Mouse (Mus musculus): ENCODE results near the gene Atp5c1. TPM values are rescaled to one million over a fixed set of nuclear protein-coding genes. Genes with fewer than 3 reads are reported as not detected.

Gene Atp5c1
- polyA plus RNA-seq, 1 experiment from 2014 or later = 314 TPM

DNA sequence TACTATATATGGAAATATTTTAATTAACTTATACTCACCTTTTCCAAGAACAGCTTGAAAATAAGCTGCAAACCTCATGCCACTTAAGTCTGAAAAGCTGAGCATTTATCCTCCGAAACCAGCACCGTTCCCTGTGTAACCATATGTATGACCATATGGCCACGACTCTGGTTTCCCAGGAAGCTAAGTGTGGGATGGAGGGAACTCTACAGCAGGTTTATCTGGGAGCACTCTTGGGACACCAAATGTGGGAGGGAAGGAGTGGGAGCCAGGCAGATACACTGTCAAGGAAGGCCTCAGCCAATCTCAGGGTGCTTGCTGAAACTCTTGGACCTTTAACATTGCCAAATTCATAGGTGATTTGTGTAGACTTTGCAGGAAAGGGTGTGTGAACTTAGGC, 29.4 kb downstream of the Atp5c1 start:
- no peak overlapping the region for H3K4me2 ChIP-seq
- H3K4me1 ChIP-seq (replicated peaks) = peaks cover 21% of the 10 kb centered on the region
- no peak for ATAC-seq (ENCODE audit: insufficient read depth)
- H3K27me3 ChIP-seq = no peaks in the 10 kb centered on the region
- no peak overlapping the region for H3K4me3 ChIP-seq (replicated peaks)
- H3K27ac ChIP-seq (replicated peaks) = no peak overlapping the region
- H3K9ac ChIP-seq = no peak overlapping the region
- WGBS (ENCODE audit: insufficient replicate concordance) = 76% methylated on average over 3 of the region's 3 CpGs
- H3K36me3 ChIP-seq (replicated peaks) = peaks cover 24% of the 10 kb centered on the region
- H3K9me3 ChIP-seq (replicated peaks) = no peaks in the 10 kb centered on the region

DNA sequence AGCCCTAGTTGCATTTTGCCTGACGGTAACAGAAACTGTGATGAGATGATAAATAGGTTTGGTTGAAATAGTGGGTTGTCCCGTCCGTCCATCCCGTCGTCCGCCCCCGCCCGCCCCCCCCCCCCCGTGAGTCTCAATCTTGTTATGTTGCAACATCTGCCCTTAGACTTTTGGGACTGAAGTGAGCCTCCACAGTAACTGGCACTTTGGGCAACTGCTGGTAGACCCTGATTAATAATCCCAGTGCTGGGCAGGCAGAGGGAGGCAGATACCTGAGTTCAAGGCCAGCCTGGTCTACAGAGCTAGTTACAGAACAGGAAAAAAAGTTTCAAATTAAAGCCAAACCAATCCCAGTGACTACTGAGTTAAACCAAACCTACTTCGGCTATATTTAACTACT, 30.9 kb downstream of the Atp5c1 start:
- H3K4me1 ChIP-seq (replicated peaks) = peaks cover 21% of the 10 kb centered on the region
- 8% methylated on average over 10 of the region's 10 CpGs for WGBS (ENCODE audit: insufficient replicate concordance)
- H3K4me2 ChIP-seq = peak overlapping the region; percentile 90
- no peaks in the 10 kb centered on the region for H3K9me3 ChIP-seq (replicated peaks)
- H3K4me3 ChIP-seq (replicated peaks) = peak overlapping the region; percentile 93
- peak overlapping the region; percentile 88 for H3K9ac ChIP-seq
- no peaks in the 10 kb centered on the region for H3K27me3 ChIP-seq
- peak overlapping the region; percentile 46; the same call in 1 of the 2 replicates for H3K27ac ChIP-seq (replicated peaks)
- H3K36me3 ChIP-seq (replicated peaks) = peaks cover 10% of the 10 kb centered on the region
- ATAC-seq (ENCODE audit: insufficient read depth) = no peak

DNA sequence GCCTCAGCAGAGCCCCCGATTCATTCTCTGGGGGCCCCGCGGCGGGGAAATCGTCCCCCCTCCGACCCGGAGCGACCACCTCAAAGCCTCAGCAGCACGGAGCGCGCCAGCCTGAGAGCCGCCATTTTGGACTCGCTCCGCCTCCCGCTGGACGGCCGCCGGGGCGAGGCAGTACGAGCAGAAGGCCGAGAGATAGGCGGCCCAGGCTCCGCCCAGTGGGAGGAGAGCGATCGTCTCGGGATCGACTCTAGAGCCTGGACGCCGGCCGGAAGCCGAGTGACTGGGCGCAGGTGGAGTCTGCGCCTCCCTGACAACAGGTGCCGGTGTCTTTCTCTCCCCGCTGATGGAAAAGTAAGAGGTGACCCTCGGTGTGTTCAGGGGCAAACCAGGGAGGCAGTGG, 31.8 kb downstream of the Atp5c1 start, which contains the start of gene Taf3:
Taf3 (minus strand) TSS at position 136 of the 400 bp plus-strand sequence.
- H3K9ac ChIP-seq = peak within 1 kb of the TSS; percentile 88

DNA sequence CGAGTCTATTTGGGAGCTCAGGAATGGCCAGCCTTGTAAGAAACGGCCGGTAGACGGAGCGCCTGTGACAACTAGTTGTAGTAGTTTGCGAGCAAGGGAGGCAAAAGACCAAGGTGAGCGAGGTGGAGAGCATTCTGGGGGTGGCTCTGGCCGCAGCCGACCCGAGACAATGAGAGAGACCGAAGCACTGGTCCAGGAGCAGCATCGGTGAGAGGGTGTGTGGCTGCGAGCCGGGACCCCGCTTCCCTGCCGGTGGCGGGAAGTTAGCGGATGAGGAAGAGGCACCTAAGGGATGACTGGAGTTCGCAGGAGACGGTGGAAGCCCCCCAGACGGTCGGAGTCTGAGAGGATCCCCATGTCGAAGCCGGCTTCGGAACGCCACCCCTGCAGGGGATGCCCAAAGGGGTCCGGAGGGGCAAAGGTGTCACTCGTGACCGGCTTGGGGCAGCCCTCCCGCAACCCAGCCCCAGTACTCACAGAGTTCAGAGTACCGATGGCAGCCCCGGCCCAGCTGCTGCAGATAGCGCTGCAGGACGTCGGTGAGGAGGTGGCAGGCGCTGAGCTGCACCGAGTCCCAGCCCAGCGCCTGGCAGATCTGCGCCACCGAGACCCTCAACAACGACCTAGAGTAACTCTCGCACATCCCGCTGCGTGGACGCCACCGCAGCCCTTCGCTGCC, 32.4 kb downstream of the Atp5c1 start:
- H3K36me3 ChIP-seq (replicated peaks) = no peaks in the 10 kb centered on the region
- peak; percentile 56 for ATAC-seq (ENCODE audit: insufficient read depth)
- WGBS (ENCODE audit: insufficient replicate concordance) = under 1% methylated on average over 47 of the region's 47 CpGs
- peak overlapping the region; percentile 90 for H3K4me2 ChIP-seq
- H3K9ac ChIP-seq = peak overlapping the region; percentile 88
- H3K27ac ChIP-seq (replicated peaks) = peak overlapping the region; percentile 38; the same call in 1 of the 2 replicates
- H3K27me3 ChIP-seq = no peaks in the 10 kb centered on the region
- peaks cover 21% of the 10 kb centered on the region for H3K4me1 ChIP-seq (replicated peaks)
- no peaks in the 10 kb centered on the region for H3K9me3 ChIP-seq (replicated peaks)
- peak overlapping the region; percentile 93 for H3K4me3 ChIP-seq (replicated peaks)

More for the DNA sequence above, 31.8 kb downstream of the Atp5c1 start, which contains the start of gene Taf3:
- peaks cover 3% of the 10 kb centered on the region; the same call in 1 of the 2 replicates for H3K36me3 ChIP-seq (replicated peaks)
- WGBS (ENCODE audit: insufficient replicate concordance) = 0% methylated on average over 36 of the region's 36 CpGs
- no peaks in the 10 kb centered on the region for H3K27me3 ChIP-seq
- peak within 1 kb of the TSS; percentile 93 for H3K4me3 ChIP-seq (replicated peaks)
- peak within 1 kb of the TSS; percentile 90 for H3K4me2 ChIP-seq
- H3K9me3 ChIP-seq (replicated peaks) = no peaks in the 10 kb centered on the region
- ATAC-seq (ENCODE audit: insufficient read depth) = peak; percentile 91
- H3K27ac ChIP-seq (replicated peaks) = peak within 1 kb of the TSS; percentile 46
- peaks cover 21% of the 10 kb centered on the region for H3K4me1 ChIP-seq (replicated peaks)

DNA sequence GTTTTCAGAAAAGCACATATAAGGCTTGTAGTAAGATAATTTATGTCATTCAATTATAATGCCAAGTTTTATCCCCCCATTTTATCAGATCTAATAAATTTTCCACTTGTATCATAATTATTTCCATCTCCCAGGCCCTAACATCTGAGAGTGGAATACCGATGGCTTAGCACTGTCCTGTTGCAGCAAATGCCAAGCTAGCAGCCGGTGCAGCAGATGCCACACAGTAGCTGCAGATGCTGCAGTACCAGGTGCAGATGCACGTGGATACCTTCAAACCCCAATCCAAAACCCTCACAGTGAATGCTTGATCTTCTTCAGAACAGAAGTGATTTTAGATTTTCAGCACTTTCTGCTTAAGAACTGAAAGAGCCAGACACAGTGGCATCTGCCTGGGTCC, 45.3 kb downstream of the Atp5c1 start:
- WGBS (ENCODE audit: insufficient replicate concordance) = 77% methylated on average over 3 of the region's 3 CpGs
- no peak overlapping the region for H3K4me3 ChIP-seq (replicated peaks)
- no peak overlapping the region for H3K9ac ChIP-seq
- peaks cover 14% of the 10 kb centered on the region for H3K4me1 ChIP-seq (replicated peaks)
- H3K36me3 ChIP-seq (replicated peaks) = peaks cover 10% of the 10 kb centered on the region; the same call in 1 of the 2 replicates
- ATAC-seq (ENCODE audit: insufficient read depth) = no peak
- H3K9me3 ChIP-seq (replicated peaks) = no peaks in the 10 kb centered on the region
- no peak overlapping the region for H3K27ac ChIP-seq (replicated peaks)
- H3K4me2 ChIP-seq = no peak overlapping the region
- H3K27me3 ChIP-seq = no peaks in the 10 kb centered on the region

DNA sequence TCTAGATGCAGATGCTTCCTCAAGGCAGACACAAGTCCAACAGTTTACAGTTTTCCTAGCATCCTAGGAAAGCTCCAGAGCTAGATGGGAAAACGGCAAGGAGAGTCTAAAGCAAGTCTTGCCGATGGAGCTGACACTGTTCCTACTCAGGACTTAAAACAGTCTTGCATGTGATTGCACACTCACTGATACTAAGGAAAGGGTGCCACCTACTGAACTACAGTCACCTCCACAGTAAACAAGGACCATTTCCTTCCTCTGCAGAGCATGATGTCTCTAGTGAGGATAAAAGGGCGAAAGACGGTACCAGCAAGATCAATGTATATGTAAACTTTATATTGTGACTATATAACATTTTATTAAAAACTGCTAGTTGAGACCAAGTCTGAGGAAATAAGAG, 46.6 kb downstream of the Atp5c1 start:
- Histone ChIP-seq H3K4me3 (replicated peaks) (no peak overlapping the region), H3K27ac (replicated peaks) (no peak overlapping the region), H3K9ac (no peak overlapping the region), H3K36me3 (replicated peaks) (no peaks in the 10 kb centered on the region), H3K4me1 (replicated peaks) (peaks cover 14% of the 10 kb centered on the region), H3K9me3 (replicated peaks) (no peaks in the 10 kb centered on the region), H3K27me3 (no peaks in the 10 kb centered on the region), H3K4me2 (no peak overlapping the region)
- no peak for ATAC-seq (ENCODE audit: insufficient read depth)
- 32% methylated on average over 4 of the region's 4 CpGs for WGBS (ENCODE audit: insufficient replicate concordance)

DNA sequence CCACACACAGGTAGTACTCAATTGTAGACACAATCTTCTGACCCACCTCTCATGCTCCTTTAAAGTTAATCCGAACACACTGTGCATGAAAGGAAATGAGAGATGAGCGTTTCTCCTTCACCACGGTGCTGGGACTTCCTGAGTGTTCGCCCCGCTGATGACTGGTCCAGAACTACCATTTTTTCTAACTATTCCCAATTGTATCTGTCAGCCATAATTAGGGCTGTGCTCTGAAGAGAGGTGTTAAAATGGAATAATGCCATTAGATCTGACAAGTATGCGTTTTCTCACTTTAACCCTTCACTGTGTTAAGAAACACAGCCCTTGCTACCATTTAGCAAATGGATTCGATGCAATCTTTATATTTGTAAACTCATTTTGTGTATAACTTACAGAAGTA, 50.6 kb downstream of the Atp5c1 start:
- Histone ChIP-seq H3K36me3 (replicated peaks) (no peaks in the 10 kb centered on the region), H3K9ac (no peak overlapping the region), H3K27ac (replicated peaks) (no peak overlapping the region), H3K27me3 (no peaks in the 10 kb centered on the region), H3K4me3 (replicated peaks) (no peak overlapping the region), H3K4me2 (no peak overlapping the region), H3K9me3 (replicated peaks) (no peaks in the 10 kb centered on the region), H3K4me1 (replicated peaks) (peaks cover 14% of the 10 kb centered on the region)
- no peak for ATAC-seq (ENCODE audit: insufficient read depth)
- WGBS (ENCODE audit: insufficient replicate concordance) = 74% methylated on average over 7 of the region's 7 CpGs

DNA sequence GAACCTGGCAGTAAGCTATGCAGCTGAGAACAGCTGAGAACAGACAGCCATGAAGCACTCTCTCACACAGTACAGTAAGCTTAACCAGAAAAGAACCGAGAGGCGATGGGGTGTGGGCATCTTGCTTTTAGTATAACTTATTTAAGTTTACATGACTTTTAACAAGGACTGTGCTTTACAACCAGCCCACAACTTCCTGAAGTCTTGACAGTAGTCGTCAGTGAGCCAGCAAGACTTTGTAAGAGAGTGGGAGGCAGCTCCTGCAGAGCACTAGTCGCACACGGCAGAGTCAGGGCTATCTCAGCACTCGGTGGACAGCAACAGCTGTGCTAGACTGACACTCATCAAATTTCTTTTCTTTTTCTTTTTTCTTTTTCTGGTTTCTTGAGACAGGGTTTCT, 56.0 kb downstream of the Atp5c1 start:
- WGBS (ENCODE audit: insufficient replicate concordance) = 70% methylated on average over 6 of the region's 6 CpGs
- H3K36me3 ChIP-seq (replicated peaks) = no peaks in the 10 kb centered on the region
- no peak for ATAC-seq (ENCODE audit: insufficient read depth)

DNA sequence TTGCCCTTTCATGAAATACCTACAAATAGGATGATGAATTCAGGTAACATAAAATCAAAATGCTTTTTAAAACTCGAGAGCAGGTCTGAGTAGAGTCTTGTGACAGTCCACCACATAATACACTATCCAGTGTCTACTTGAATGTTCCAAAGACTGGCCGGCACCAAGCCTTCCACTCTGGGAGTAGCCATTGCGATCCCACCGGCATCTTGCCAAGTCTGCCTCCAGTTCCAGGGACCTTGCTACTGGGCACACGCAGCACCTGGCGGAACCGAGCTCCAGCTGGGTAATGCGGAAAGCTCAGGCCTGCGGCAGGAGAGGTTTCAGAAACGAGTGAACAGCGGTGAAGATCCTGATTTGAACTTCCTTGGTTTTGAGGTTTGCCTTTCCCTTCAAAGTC, 59.0 kb downstream of the Atp5c1 start:
- H3K36me3 ChIP-seq (replicated peaks) = no peaks in the 10 kb centered on the region
- no peak overlapping the region for H3K4me2 ChIP-seq
- H3K4me3 ChIP-seq (replicated peaks) = no peak overlapping the region
- no peak for ATAC-seq (ENCODE audit: insufficient read depth)
- 76% methylated on average over 11 of the region's 11 CpGs for WGBS (ENCODE audit: insufficient replicate concordance)
- H3K27me3 ChIP-seq = no peaks in the 10 kb centered on the region
- no peak overlapping the region for H3K27ac ChIP-seq (replicated peaks)
- no peaks in the 10 kb centered on the region for H3K4me1 ChIP-seq (replicated peaks)
- no peak overlapping the region for H3K9ac ChIP-seq
- H3K9me3 ChIP-seq (replicated peaks) = no peaks in the 10 kb centered on the region

More for the DNA sequence above, 56.0 kb downstream of the Atp5c1 start:
- no peaks in the 10 kb centered on the region for H3K27me3 ChIP-seq
- H3K27ac ChIP-seq (replicated peaks) = no peak overlapping the region
- H3K9me3 ChIP-seq (replicated peaks) = no peaks in the 10 kb centered on the region
- no peak overlapping the region for H3K4me2 ChIP-seq
- H3K9ac ChIP-seq = no peak overlapping the region
- no peaks in the 10 kb centered on the region for H3K4me1 ChIP-seq (replicated peaks)
- no peak overlapping the region for H3K4me3 ChIP-seq (replicated peaks)

DNA sequence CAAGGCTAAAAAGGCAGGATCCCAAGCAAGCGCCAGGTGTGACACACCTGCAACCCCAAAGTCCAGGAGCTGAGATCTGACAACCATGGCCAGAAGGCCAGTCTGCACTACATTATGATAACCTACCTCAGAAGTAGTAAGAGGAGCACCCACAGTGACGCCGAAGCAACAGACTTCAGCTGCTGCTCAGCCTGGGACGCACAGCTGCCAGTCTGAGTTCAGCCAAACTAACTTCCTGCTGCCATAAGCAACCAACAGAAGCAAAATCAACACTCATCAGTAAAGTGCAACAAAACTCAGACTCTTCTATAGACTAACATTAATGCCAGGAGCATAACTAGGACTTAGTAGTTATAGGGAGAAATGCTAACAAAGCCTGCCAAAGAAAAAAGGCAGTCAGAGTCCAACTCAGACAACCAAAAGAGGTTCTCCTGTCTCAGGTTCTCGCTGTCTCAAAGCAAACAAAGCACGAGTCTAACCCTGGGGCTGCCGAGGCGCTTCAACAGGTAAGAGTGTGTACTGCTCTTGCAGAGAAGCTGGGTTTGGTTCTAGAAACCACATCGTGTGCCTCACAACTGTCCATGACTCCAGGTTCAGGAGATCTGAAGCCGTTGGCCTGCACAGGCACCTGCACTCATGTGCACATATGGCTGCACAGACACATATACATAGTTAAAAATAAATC, 65.2 kb downstream of the Atp5c1 start:
- Histone ChIP-seq H3K27ac (replicated peaks) (no peak overlapping the region), H3K36me3 (replicated peaks) (no peaks in the 10 kb centered on the region), H3K9ac (no peak overlapping the region), H3K9me3 (replicated peaks) (no peaks in the 10 kb centered on the region), H3K4me1 (replicated peaks) (no peaks in the 10 kb centered on the region), H3K27me3 (no peaks in the 10 kb centered on the region), H3K4me2 (no peak overlapping the region), H3K4me3 (replicated peaks) (no peak overlapping the region)
- ATAC-seq (ENCODE audit: insufficient read depth) = no peak
- 68% methylated on average over 10 of the region's 10 CpGs for WGBS (ENCODE audit: insufficient replicate concordance)

DNA sequence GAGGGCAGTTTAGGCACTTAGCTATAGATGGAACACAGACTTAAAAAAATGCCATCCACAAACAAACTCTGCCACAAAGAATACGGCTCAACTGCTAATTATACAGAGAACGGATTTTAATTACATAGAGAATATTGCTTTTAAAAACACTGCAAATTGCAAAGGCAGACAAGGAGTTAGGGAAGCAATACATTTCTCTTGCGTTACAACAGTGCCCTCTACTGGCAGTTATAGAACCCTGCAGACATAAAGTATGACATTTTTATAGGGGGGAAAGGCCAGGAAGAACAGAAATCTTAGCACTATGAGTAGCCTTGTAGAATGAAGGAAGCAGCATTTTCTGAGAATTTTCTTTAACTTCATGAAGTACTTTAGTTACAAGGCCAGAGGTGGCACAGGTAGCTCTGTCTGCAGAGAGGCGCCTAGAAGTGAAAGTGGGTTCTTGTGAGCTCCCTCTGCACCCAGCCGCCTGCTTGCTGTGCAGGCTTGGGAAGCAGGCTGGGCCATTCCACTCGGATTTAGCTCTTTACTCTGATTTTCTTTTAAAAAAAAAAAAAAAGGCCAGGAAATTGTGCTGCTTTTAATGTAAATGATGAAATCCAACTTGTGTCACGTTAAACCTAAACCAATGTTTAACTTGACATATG, 69.9 kb downstream of the Atp5c1 start:
- Histone ChIP-seq H3K4me2 (no peak overlapping the region), H3K36me3 (replicated peaks) (no peaks in the 10 kb centered on the region), H3K9me3 (replicated peaks) (no peaks in the 10 kb centered on the region), H3K9ac (no peak overlapping the region), H3K27me3 (no peaks in the 10 kb centered on the region), H3K4me3 (replicated peaks) (no peak overlapping the region), H3K4me1 (replicated peaks) (peaks cover 28% of the 10 kb centered on the region), H3K27ac (replicated peaks) (no peak overlapping the region)
- no peak for ATAC-seq (ENCODE audit: insufficient read depth)
- 41% methylated on average over 7 of the region's 7 CpGs for WGBS (ENCODE audit: insufficient replicate concordance)

All from liver, embryonic 15.5 days (tissue).